Mouse (Mus musculus) layer of hippocampus, postnatal 14 days (tissue): ENCODE data around the gene Rab42. TPM values are rescaled to one million over a fixed set of nuclear protein-coding genes. Genes with fewer than 3 reads are reported as not detected.
A peak's percentile ranks its signal among the peaks of the same experiment; 100 is the strongest.
"Not testable (repeated sequence)": the region's sequence is repeated elsewhere in the genome, so short reads cannot be mapped to it uniquely, and the experiment has no call there.

Experiments
- DNase-seq, 2 experiments: peaks; one replicate each; pipeline ENCODE4 v3.0.0; 2021 to 2022; ENCODE audit warnings: low spot score in 2 of 2, mixed read lengths in 1 of 2
- total RNA-seq, 2 experiments: library from RNA; stranded (reverse); gene quantifications; 2 replicates each; pipeline ENCODE4 v1.2.3; 2021

The Rab42 gene
- total RNA-seq, 2 experiments from 2014 or later = 0.72 to 1.5 TPM

DNA sequence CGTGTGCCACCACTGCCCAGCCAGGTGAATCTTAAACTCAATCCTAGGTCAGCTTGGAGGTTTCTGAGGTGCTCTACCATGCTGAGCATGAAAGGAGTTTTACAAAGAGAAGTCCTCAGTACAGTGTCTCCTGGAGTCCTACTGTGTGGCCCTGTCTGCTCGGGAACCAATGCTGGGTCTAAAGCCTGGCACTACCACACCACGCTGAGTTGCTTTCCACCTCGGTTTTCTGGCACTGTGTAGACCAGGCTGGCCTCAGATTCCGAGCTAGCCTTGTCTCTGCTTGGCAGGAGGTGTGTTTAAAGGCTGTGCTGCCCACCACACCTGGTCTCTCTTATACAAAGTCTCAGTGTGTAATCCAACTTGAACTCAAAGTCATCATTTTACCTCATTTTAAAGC is 9.4 kb upstream of the Rab42 start:
- no peak for DNase-seq

- DNase-seq = no peak
Observed at GRCm38 (mm10) chr4:132311801-132312200, 8.6 kb upstream of the Rab42 start.

DNA sequence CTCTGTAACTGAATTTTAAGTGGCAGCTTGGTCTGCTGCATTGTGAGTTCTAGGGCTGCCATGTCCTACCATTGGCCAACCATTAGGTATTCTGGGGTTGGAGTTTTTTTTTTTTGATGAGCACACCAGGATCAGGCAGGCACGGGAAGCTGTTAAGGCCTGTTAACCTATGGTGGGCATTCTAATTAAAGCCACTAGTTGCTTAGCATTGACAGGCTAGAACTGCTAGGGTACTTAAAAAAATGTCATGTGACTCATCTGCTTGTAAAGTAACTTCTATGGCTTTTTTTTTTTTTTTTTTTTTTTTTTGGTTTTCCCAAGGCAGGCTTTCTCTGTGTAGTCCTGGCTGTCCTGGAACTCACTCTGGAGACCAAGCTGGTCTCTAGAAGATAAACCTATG is 8.0 kb upstream of the Rab42 start:
- no peak for DNase-seq

DNA sequence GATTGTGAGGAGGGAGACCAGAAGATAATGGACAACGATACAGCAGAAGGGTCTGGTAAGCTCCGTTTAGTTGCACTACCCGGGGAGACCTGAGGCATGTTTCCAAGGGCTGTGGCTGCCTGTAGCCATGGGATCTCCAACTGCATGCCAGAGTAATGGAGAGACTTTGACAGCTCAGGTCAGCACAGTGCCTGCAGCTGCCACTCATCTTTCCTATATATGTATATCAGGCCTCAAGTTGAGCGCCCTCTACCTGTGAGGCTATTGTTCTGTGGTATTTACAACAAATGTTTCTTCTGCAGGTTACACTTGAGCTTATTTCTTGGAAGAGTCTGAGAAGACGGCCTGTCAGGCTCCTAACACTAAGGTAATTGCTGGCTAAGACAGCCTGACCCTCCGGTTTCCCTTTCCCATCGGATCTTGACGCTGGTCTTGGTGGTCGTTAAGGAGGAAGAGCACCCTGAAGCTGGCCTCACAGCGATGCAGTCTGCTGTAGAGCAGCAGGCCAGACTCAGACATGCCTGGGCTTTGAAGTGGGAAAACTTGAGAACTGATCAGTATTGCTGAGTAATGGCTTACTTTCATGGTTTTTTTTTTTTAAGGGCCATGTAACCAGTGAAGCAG is 6.8 kb upstream of the Rab42 start:
- peak in 1 of 2 experiments; percentile 26 for DNase-seq

- DNase-seq = peak in 1 of 2 experiments; percentile 37
Observed at GRCm38 (mm10) chr4:132309140-132309848, 6.1 kb upstream of the Rab42 start.

DNA sequence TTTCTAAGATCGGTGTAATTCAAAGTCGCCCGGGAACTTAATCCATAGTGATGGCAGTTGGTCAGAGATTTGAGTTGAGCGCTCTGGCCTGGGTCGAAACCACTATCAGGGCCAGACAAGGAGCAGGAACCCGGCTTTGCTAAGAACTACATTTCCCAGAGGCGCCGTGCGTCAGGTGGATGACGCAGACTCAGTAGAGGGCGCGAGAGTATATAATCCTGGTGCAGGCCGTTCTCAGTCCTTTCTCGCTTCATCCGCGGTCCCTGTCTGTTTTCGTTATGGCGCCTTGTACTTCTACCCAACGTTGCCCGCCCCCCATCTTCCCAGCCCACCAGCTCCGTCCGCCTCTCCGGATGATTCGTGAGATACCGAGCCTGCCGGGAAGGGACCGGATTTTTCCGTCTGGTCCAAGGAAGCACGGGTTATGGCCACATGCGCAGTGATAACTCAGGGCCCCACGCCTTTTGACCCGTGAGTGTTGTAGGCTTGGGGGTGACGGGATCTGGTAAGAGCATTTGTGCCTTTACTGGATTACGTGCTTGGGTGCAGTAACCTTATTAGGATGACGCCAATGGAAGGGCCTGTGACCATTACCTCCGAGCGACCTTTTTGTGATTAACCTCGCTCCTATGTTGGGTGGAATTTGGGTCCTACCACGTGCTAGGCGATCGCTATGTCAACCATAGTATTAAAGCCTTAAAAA is 5.4 kb upstream of the Rab42 start:
- peak; percentile 90 to 96 for DNase-seq

GRCm38 (mm10) chr4:132306004-132306403 is 2.8 kb upstream of the Rab42 start:
- no peak for DNase-seq

GRCm38 (mm10) chr4:132305276-132305675 is 2.1 kb upstream of the Rab42 start:
- DNase-seq = no peak

GRCm38 (mm10) chr4:132303484-132303883 is 299 bp upstream of the Rab42 start:
- not testable (repeated sequence) for DNase-seq

- no peak for DNase-seq
Observed at GRCm38 (mm10) chr4:132301965-132302938, 933 bp downstream of the Rab42 start.

DNA sequence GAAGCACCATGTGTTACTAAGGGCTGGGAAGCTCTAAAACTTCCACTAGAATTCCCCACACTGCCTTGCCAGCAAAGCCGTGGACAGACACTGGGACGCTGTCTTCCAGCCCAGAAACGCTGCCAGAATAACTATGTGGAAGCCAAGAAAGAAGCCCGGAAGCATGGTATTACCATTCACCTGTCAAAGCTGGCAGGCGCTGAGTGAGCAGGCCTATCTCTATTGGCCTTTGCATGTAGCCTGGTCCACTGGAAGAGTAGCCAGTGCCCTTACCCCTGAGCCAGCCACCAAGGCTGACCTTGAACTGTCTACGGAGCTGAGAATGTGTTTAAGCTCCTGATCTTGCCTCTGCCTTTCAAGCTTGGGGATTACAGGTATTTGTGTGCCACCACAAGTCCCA is 1.7 kb downstream of the Rab42 start:
- no peak for DNase-seq

GRCm38 (mm10) chr4:132299849-132300248 is 3.3 kb downstream of the Rab42 start:
- DNase-seq = no peak

- no peak for DNase-seq
Observed at GRCm38 (mm10) chr4:132295696-132296390, 7.3 kb downstream of the Rab42 start.

DNA sequence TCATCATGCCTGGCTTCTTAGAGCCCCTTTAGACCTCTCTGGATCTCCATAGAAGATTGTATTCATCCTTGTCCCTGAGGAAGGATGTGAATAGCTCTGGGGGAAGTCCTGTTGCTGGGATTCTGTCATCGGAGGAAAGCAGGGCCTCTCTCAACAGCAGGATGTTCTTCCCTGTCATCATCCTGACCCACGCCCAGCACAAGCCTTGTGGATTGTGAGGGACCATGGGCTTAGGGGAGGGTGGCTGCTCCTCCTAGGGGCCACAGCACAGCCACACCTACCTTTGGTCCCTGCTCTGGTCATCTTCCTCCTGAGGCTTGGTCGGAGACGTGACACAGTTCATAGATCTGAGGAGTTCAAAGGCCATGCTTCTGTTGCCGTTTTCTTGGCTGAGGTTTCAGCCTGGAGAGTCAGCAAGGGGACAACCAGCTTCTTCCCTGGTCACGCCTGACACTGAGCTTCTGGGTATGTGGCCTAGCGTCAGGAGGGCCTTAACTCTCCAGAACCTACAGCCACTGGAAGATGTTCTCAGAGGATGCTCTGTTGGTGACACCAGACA is 9.4 kb downstream of the Rab42 start:
- no peak for DNase-seq

- no peak for DNase-seq
Observed at GRCm38 (mm10) chr4:132292988-132293387, 10.2 kb downstream of the Rab42 start.

DNA sequence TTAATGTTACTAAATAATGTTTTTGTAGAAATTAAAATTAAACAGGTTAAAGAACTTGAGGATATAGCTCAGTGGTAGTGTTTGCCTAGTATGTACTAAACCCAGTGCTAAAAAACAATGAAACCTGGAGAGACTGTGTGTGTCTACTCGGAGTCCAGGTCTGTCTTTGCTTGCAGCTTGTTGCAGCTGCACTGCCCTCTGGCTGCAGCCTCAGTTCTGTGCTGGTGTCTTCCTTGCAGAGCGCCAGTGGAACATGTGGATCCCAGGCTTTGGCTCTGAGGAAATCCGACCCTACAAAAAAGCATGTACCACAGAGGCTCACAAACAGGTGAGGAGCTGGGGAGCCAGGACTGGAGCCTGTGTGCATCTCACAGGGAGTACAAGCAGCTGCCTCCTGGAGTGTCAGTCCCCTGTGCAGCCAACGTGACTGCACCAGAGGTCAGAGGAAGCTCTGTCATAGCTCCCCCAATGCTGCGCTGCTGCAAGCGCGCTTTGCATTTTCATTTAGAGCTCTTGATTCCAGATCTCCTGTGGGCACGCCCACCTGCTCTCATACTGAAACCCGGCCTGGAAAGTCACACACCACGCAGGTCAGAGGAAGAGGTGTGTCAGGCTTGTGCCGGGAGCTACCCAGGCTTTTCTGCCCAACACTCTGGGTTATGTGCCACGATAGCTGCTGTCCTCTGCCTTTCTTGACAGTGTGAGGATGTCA is 11.4 kb downstream of the Rab42 start:
- no peak for DNase-seq

GRCm38 (mm10) chr4:132291056-132291455 is 12.1 kb downstream of the Rab42 start:
- no peak for DNase-seq

DNA sequence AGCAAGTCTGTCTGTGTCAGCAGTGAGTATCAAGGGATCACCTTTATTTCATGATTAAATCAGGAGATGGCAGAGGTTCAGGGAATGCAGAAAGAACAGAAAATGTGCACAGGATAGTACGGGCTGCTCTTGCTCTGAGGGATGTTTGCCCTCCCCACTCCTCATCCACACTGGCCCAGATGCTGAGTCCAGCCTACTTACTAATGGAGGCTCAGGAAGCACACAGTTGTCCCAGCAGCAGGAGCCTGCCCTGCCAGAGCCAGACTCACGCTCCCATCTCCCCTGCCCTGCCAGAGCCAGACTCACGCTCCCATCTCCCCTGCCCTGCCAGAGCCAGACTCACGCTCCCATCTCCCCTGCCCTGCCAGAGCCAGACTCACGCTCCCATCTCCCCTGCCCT is 14.3 kb downstream of the Rab42 start:
- DNase-seq = not testable (repeated sequence)

DNA sequence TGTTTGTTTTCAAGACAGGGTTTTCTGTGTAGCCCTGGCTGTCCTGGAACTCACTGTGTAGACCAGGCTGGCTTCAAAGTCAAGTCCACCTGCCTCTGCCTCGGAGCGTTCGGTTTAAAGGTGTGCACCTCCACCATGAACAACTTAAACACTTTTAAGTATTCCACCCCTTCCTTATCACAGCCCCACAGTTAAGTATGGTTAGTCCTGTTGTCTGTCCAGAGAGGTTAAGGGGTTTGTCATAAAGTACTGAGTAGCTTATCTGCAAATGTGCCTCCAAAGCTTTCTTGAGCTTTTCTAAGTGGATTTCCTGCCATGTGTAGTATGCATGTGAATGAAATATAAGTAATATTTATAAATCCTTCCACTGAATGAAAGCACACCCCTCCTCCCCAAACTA is 27.2 kb downstream of the Rab42 start:
- no peak for DNase-seq
